Mouse (Mus musculus) bone marrow, adult 2 months (tissue): Measurements from ENCODE around the gene Flywch2.

ENCODE experiments used
- CTCF ChIP-seq: fragments of 200-500 bp; IDR thresholded peaks from 2 replicates; pipeline ENCODE4 v1.5.1; 2011; ENCODE audit warnings: low read length, control low read depth; ENCODE audit not compliant: control insufficient read depth, insufficient read depth
- POLR2A ChIP-seq: fragments of 200-500 bp; IDR thresholded peaks from 2 replicates; pipeline ENCODE4 v1.6.1; 2011; ENCODE audit warnings: low read depth, mild to moderate bottlenecking, control low read depth, low read length, borderline replicate concordance; ENCODE audit not compliant: control insufficient read depth

DNA sequence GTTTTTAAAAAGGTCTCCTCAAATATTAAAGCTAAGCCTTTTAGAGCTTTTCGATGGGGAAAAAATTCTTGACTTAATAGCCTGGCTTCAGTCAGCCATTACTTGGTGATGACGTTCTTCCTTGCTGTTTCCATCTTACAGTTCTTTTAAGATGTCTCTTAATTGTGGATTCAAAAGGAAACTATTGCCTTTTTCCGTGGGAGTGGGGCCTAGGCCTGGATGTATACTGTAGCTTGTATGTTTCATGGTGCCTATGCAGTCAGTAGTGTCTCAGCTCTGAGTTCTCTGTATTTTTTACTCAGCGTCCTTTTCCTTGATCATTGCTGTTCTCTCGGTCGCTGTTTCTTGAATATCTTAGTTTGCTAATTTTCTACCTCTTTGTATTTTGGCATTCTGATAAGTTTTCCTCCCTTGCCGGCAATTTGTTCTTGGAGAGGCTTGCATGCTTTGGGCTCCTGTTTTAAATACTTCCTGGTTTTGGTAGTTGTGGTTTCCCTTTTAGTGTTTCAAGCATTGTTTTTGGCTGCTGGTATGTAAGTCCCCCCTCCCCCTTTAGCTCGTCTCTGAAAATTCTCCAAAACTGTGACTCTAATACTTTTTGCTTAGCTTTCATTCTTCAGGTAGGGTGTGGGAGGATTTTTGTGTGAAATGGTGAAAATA lies 18.7 kb upstream of the Flywch2 start:
- TF ChIP-seq CTCF (no peak), POLR2A (no peak)
